Mouse (Mus musculus) effector memory CD4-positive, alpha-beta T cell, adult 5 months (primary cell): ENCODE measurements around the gene Lipt2. TPM values are rescaled to one million over a fixed set of nuclear protein-coding genes. Genes with fewer than 3 reads are reported as not detected.

Source experiments
- polyA plus RNA-seq: library from polyadenylated mRNA; unstranded; fragments of 100-300 nt; shearing (Covaris generic); gene quantifications from one replicate; pipeline ENCODE4 v1.2.1, GENCODE M21; 2017

Gene Lipt2
- 1.3 TPM for polyA plus RNA-seq

GRCm38 (mm10) chr7:100159105-100159841, at the start of gene Lipt2:
TSS of gene Lipt2 (plus strand) at chr7:100159277.

GRCm38 (mm10) chr7:100121376-100121789, 37.7 kb upstream of the Lipt2 start, which contains the start of gene Pold3:
TSS of gene Pold3 (minus strand) at chr7:100121565.

GRCm38 (mm10) chr7:100176269-100176668, 17.2 kb downstream of the Lipt2 start, which contains the start of gene Kcne3:
TSS of gene Kcne3 (plus strand) at chr7:100176502.

Other genes starting within 250 kb of the Lipt2 start
- 8.2 TPM for gene Rnf169, start 178.8 kb upstream of the Lipt2 start, polyA plus RNA-seq
- not detected for gene Chrdl2, start 153.1 kb upstream of the Lipt2 start, polyA plus RNA-seq
- 38.7 TPM for gene Pold3, start 37.7 kb upstream of the Lipt2 start, polyA plus RNA-seq
- not detected for gene Kcne3, start 17.2 kb downstream of the Lipt2 start, polyA plus RNA-seq
- 17.7 TPM for gene Pgm2l1, start 68.1 kb downstream of the Lipt2 start, polyA plus RNA-seq
- not detected for gene P4ha3, start 126.2 kb downstream of the Lipt2 start, polyA plus RNA-seq
- 42.6 TPM for gene C2cd3, start 213.0 kb downstream of the Lipt2 start, polyA plus RNA-seq
- 36.0 TPM for gene Ppme1, start 213.0 kb downstream of the Lipt2 start, polyA plus RNA-seq